Mouse (Mus musculus): ENCODE measurements at regions not wholly inside any gene's neighbourhood (a gene's known extent, or its start where the extent isn't known, plus 50 kb on each side); places are given as distances from the start of the nearest gene placed in this dataset.

- TF ChIP-seq FLI1 (IDR thresholded peaks at IDR 0.05; ENCODE audit: low read length) (no peak), GATA1 (IDR thresholded peaks at IDR 0.05; ENCODE audit: borderline replicate concordance, low read length) (no peak)
- no peaks in the 10 kb centered on the region for H3K36me3 ChIP-seq (replicated peaks; ENCODE audit: low read length)
- H3K27me3 ChIP-seq (replicated peaks) = no peaks in the 10 kb centered on the region
Observed at GRCm38 (mm10) chr5:12309408-12309807, 73.8 kb upstream of the Sema3d start.

GRCm38 (mm10) chr5:12332648-12333305, 50.4 kb upstream of the Sema3d start:
- H3K27me3 ChIP-seq (replicated peaks) = no peaks in the 10 kb centered on the region
- no peaks in the 10 kb centered on the region for H3K9me3 ChIP-seq
- TF ChIP-seq FLI1 (IDR thresholded peaks at IDR 0.05; ENCODE audit: low read length) (no peak), GATA1 (IDR thresholded peaks at IDR 0.05; ENCODE audit: borderline replicate concordance, low read length) (no peak)
- H3K4me3 ChIP-seq (replicated peaks) = no peak overlapping the region
- no peaks in the 10 kb centered on the region for H3K4me1 ChIP-seq
- no peaks in the 10 kb centered on the region for H3K36me3 ChIP-seq (replicated peaks; ENCODE audit: low read length)

More at GRCm38 (mm10) chr5:12309408-12309807, 73.8 kb upstream of the Sema3d start:
- Histone ChIP-seq H3K4me1 (no peaks in the 10 kb centered on the region), H3K4me3 (replicated peaks) (no peak overlapping the region), H3K9me3 (no peaks in the 10 kb centered on the region)

Data from megakaryocyte, embryonic 14.5 days (primary cell).